Mouse (Mus musculus): ENCODE measurements at regions not wholly inside any gene's neighbourhood (a gene's known extent, or its start where the extent isn't known, plus 50 kb on each side); places are given as distances from the start of the nearest gene placed in this dataset.

DNA sequence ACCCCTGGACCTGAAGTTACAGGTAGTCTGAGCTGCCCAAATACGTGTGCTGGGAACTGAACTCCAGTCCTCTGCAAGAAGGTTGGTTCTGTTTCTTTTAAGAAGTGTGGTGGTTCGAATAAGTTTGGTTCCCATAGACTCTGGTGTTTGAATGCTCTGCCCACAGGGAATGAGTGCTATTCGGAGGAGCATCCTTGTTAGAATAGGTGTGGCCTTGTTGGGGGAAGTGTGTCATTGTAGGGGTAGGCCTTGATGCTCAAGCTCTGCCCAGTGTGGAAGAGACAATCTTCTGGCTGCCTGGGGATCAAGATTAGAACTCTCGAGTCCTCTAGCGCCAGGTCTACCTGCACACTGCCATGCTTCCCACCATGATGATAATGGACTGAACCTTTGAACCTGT, 83.6 kb upstream of the Spaca7 start:
- no peak overlapping the region for H3K4me3 ChIP-seq
- H3K9me3 ChIP-seq: no peaks in the 10 kb centered on the region
- H3K4me1 ChIP-seq (replicated peaks): peaks cover 33% of the 10 kb centered on the region
- no peak for DNase-seq (ENCODE audit: low spot score)
- H3K27ac ChIP-seq: no peak overlapping the region
- 92% methylated on average over 5 of the region's 5 CpGs for WGBS
- peaks cover 53% of the 10 kb centered on the region for H3K27me3 ChIP-seq (ENCODE audit: insufficient read depth, poor library complexity, severe bottlenecking)
- H3K36me3 ChIP-seq: no peaks in the 10 kb centered on the region

DNA sequence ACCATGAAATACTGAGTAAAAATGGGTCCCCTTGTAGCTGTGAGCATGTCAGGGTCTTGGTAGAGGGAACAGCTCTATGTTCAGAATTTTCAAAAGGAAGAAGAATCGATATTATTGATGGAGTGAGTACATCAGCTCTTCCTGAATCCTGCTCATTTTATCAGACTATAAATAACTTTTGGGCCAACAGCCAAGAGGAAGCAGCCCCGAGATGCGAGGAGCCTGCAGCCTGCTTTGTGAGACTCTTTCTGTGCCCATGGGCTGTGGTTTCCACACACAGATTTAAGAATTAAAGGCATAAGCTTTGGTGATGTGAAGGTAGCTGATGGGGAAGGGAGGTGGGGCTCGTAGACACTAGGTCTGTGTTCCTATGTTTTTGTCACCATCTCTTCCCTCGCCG, 81.4 kb upstream of the Spaca7 start:
- Histone ChIP-seq H3K27me3 (ENCODE audit: insufficient read depth, poor library complexity, severe bottlenecking) (peaks cover 41% of the 10 kb centered on the region), H3K4me3 (no peak overlapping the region), H3K36me3 (no peaks in the 10 kb centered on the region), H3K27ac (no peak overlapping the region), H3K9me3 (no peaks in the 10 kb centered on the region), H3K4me1 (replicated peaks) (peaks cover 31% of the 10 kb centered on the region)
- DNase-seq (ENCODE audit: low spot score): no peak
- WGBS: 89% methylated on average over 6 of the region's 6 CpGs

DNA sequence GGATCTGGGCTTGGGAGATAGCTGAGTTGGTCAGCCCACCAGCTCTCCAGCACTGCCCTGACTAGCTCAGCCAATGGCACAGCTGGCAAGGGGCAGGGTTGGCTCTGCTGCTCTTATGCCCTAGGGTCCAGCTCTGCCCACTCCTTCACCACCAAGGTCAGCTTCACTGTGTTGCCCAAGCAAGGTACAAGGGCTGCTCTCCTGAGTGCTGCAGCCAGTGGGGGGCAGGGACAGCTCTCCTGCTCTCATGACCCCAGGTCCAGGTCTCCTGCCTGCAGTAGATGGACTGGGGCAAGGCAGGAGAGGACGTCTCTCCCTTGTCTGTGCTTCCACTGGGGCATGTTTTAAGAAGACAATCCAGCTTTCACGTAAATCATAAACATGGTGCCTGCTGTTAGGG, 80.4 kb upstream of the Spaca7 start:
- DNase-seq (ENCODE audit: low spot score): no peak
- H3K9me3 ChIP-seq: no peaks in the 10 kb centered on the region
- H3K27me3 ChIP-seq (ENCODE audit: insufficient read depth, poor library complexity, severe bottlenecking): peaks cover 41% of the 10 kb centered on the region
- H3K27ac ChIP-seq: peak overlapping the region; percentile 51; the same call in 1 of the 2 replicates
- WGBS: 70% methylated on average over 2 of the region's 2 CpGs
- no peaks in the 10 kb centered on the region for H3K36me3 ChIP-seq
- H3K4me3 ChIP-seq: no peak overlapping the region
- H3K4me1 ChIP-seq (replicated peaks): peaks cover 32% of the 10 kb centered on the region

DNA sequence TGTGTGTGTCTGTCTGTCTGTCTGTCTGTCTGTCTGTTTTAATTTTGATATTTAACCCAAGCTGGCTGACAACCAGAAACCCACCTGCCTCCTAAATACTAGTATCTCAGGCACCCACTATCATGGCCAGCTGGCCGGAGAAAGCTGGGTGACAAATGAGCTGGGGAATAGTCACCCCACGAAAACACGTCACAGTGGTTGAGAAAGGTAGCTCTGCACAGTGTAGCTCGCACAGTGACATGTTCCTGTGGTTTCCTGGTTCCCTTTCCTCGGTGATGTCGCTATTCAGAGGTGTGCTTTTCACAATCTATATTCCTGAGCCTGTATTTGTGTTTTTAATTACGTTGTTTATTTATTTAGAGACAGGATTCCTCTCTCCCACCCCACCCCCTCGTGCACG, 78.3 kb upstream of the Spaca7 start:
- H3K9me3 ChIP-seq: no peaks in the 10 kb centered on the region
- 75% methylated on average over 9 of the region's 9 CpGs for WGBS
- no peaks in the 10 kb centered on the region for H3K36me3 ChIP-seq
- H3K4me3 ChIP-seq: no peak overlapping the region
- no peak for DNase-seq (ENCODE audit: low spot score)
- H3K27me3 ChIP-seq (ENCODE audit: insufficient read depth, poor library complexity, severe bottlenecking): peaks cover 47% of the 10 kb centered on the region
- H3K4me1 ChIP-seq (replicated peaks): peaks cover 42% of the 10 kb centered on the region
- peak overlapping the region; percentile 35; the same call in 1 of the 2 replicates for H3K27ac ChIP-seq

DNA sequence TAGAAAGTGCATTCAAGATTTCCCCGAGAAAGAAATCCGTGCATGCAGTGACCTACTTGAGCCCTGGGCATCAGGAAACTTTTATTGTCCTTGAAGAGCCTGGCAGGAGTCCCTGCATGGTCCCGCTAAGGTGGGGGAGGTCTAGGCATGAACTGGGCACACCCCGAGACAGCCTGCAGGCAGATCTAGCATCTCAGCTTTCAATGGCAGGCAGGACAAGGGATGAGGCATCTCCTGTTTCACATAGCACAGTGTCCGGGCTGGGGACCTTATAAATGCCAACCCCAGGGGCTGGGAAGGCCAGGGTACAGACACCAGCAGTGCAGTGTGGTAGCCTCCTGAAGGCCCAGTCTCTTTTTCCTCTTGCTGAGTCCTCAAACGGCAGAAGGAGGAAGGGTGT, 75.4 kb upstream of the Spaca7 start:
- 6% methylated on average over 6 of the region's 6 CpGs for WGBS
- peaks cover 73% of the 10 kb centered on the region for H3K27me3 ChIP-seq (ENCODE audit: insufficient read depth, poor library complexity, severe bottlenecking)
- no peaks in the 10 kb centered on the region for H3K36me3 ChIP-seq
- DNase-seq (ENCODE audit: low spot score): no peak
- no peaks in the 10 kb centered on the region for H3K9me3 ChIP-seq
- H3K27ac ChIP-seq: peak overlapping the region; percentile 76
- no peak overlapping the region for H3K4me3 ChIP-seq
- H3K4me1 ChIP-seq (replicated peaks): peaks cover 69% of the 10 kb centered on the region

DNA sequence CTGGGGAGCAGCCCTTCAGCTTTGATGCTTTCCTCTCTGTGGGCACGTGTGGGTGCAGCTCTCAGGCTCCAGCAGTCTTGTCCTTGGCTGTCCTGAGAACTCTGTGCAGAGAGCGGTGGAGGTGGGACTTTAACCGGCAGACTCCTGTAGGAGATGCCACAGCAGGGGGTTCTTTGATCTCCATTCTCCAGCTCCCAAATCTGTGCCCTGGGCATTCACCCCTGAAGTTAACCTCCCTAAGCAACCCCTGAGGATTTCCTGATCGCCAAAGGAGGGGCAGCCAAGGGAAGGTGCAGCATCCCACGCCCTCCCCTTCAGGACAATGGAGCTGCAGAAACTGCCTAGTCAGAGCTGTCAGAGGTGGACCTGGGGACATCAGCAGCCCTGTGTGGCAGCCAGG, 73.2 kb upstream of the Spaca7 start:
- Histone ChIP-seq H3K4me1 (replicated peaks) (peaks cover 87% of the 10 kb centered on the region), H3K27ac (peak overlapping the region; percentile 74; the same call in 1 of the 2 replicates), H3K4me3 (no peak overlapping the region), H3K36me3 (no peaks in the 10 kb centered on the region), H3K27me3 (ENCODE audit: insufficient read depth, poor library complexity, severe bottlenecking) (peaks cover 74% of the 10 kb centered on the region), H3K9me3 (no peaks in the 10 kb centered on the region)
- no peak for DNase-seq (ENCODE audit: low spot score)
- 9% methylated on average over 5 of the region's 5 CpGs for WGBS

DNA sequence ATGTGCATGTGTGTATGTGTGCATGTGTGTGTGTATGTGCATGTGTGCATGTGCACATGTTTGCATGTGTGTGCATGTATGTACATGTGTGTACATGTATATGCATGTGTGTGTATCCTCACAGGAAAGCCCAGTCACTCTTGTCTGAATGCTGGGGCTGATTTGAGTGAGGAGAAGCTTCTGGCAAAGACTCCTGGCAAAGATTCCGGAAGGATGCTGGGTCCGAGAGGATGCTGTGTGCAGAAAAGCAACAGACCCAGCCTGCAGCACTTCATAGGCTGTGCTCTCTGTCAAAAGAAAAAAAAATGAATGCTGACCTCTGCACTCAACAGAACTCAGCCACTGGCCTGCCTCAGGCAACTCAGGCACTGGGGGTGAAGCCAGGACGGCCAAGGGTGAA, 72.5 kb upstream of the Spaca7 start:
- no peaks in the 10 kb centered on the region for H3K36me3 ChIP-seq
- H3K9me3 ChIP-seq: no peaks in the 10 kb centered on the region
- peaks cover 87% of the 10 kb centered on the region for H3K4me1 ChIP-seq (replicated peaks)
- peak overlapping the region; percentile 36; the same call in 1 of the 2 replicates for H3K27ac ChIP-seq
- no peak for DNase-seq (ENCODE audit: low spot score)
- 31% methylated on average over 3 of the region's 3 CpGs for WGBS
- no peak overlapping the region for H3K4me3 ChIP-seq
- H3K27me3 ChIP-seq (ENCODE audit: insufficient read depth, poor library complexity, severe bottlenecking): peaks cover 80% of the 10 kb centered on the region

DNA sequence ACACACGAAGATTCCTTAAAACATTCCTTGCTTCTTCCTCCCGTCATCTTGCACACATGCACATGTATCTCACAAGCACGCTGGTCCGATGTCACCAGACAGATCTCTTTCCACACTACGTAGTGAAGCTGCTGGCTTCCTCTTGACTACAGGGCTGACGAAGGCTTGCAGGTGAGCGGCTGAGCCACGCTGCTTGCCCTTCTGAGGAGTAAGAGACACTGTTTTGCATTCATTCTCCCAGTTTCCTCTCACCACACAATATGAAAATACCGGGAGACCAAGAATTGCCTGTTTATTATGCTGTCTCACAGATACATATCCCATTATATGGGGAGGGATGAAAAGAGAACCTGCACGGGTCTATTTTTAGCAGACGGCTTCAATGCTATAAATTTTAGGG, 71.0 kb upstream of the Spaca7 start:
- no peaks in the 10 kb centered on the region for H3K9me3 ChIP-seq
- 2% methylated on average over 11 of the region's 11 CpGs for WGBS
- peaks cover 79% of the 10 kb centered on the region for H3K4me1 ChIP-seq (replicated peaks)
- DNase-seq (ENCODE audit: low spot score): no peak
- no peaks in the 10 kb centered on the region for H3K36me3 ChIP-seq
- H3K27me3 ChIP-seq (ENCODE audit: insufficient read depth, poor library complexity, severe bottlenecking): peaks cover 82% of the 10 kb centered on the region
- H3K4me3 ChIP-seq: peak overlapping the region; percentile 43
- H3K27ac ChIP-seq: peak overlapping the region; percentile 87

DNA sequence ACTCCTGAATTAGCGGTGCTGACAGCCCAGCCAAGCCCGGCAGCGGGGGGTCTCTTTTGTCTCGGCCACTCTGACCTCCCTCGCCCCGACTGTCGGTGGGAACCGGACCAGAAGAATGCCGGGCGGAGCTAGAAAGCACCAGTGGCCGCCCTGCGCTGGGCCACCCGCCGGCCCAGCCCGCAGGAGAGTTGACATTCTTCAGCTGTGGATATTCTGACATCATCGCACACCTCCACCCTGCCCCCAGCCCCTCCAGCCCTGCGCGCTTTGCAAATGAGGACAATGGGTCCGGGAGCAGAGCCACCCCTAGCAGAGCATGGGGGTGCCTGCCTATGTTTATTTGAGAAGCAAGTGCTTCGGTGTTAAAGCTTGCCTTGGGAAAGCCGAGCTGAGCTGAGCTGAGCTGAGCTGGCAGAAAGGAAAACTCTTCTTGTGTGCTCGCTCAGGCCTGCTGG, 70.5 kb upstream of the Spaca7 start:
- H3K27ac ChIP-seq: peak overlapping the region; percentile 87
- H3K36me3 ChIP-seq: no peaks in the 10 kb centered on the region
- under 1% methylated on average over 22 of the region's 22 CpGs for WGBS
- no peaks in the 10 kb centered on the region for H3K9me3 ChIP-seq
- H3K27me3 ChIP-seq (ENCODE audit: insufficient read depth, poor library complexity, severe bottlenecking): peaks cover 82% of the 10 kb centered on the region
- H3K4me1 ChIP-seq (replicated peaks): peaks cover 74% of the 10 kb centered on the region
- H3K4me3 ChIP-seq: peak overlapping the region; percentile 43
- DNase-seq (ENCODE audit: low spot score): peak; percentile 71

DNA sequence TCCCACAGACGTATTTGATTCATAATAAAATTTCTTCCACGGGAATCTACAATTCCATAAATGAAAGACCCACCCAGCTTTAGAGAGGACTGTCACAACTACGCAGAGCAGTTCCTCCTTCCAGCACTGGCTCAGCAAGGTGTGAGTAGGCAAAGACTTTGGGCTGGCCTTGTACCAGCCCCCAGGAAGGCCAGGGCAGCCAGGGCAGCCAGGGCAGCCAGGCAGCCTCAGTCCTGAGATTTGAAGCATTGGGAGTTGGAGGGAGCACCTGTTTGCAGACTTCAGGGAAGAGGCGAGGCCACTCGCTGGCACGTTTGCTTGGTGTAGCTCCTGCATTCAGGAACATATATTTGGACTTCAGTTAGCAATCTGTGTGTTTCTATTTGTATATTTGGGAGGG, 70.0 kb upstream of the Spaca7 start:
- no peak for DNase-seq (ENCODE audit: low spot score)
- WGBS: 2% methylated on average over 6 of the region's 6 CpGs
- H3K4me1 ChIP-seq (replicated peaks): peaks cover 69% of the 10 kb centered on the region
- peaks cover 77% of the 10 kb centered on the region for H3K27me3 ChIP-seq (ENCODE audit: insufficient read depth, poor library complexity, severe bottlenecking)
- H3K9me3 ChIP-seq: no peaks in the 10 kb centered on the region
- H3K4me3 ChIP-seq: peak overlapping the region; percentile 43
- H3K36me3 ChIP-seq: no peaks in the 10 kb centered on the region
- peak overlapping the region; percentile 87 for H3K27ac ChIP-seq

DNA sequence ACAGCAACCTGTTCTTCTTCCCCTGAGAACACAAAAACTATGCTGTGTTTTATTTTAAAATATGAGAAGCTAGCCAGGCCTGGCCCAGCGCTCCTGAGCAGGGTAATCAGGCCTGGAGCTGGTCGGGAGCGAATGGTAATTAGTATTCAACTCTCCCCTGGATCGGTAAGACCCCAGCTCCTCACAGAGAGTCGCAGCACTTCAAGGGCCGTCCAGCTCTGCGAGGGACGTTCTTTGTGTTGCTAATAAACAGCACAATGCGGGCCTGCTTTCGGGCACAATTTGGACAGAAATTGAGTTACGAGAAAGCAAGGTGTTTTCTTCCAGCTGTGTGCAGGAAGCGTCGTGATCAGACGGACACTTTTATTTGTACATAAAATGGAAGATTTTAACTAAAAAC, 69.5 kb upstream of the Spaca7 start:
- Histone ChIP-seq H3K4me3 (peak overlapping the region; percentile 43; the same call in 1 of the 2 replicates), H3K9me3 (no peaks in the 10 kb centered on the region), H3K36me3 (no peaks in the 10 kb centered on the region), H3K27ac (peak overlapping the region; percentile 87), H3K4me1 (replicated peaks) (peaks cover 68% of the 10 kb centered on the region), H3K27me3 (ENCODE audit: insufficient read depth, poor library complexity, severe bottlenecking) (peaks cover 76% of the 10 kb centered on the region)
- DNase-seq (ENCODE audit: low spot score): peak; percentile 57
- WGBS: 2% methylated on average over 14 of the region's 14 CpGs

DNA sequence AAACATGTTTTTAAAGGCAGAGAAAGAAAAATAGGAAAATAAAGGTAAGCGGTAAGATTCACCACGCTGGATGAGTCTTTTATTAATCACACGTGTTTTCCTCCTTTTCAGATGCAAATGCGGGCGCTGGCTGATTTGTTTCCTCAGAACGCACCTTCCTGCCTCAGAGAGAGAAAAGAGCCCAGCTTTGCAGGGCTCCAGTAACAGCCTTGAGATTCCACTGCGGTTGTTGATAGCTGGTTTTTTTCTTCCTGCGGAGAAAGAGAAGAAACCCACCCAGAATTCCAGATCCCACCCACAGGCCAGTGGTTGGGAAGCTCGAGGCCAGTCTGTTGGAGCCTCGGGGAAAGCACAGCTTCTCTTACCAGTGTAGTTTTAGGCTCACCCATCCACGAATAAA, 68.6 kb upstream of the Spaca7 start:
- WGBS: 0% methylated on average over 11 of the region's 11 CpGs

DNA sequence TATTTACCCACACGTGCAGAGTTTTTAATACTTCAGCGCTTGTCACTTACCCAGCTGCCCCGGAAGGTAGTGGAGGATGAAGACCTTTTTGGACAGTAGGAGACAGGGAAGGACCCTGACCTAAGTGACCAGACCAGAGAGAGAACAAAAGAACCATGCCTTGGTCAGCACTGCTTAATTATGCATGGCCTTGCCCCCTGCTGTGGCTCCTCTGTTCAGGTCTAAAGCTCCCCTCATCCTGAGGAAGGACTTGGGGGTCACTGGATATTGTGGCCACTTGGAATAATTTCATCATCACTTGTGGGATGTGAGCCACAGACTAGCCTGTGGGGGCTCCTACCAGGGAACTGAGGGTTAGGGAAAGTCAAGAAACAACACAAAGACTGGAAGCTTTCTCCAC, 68.1 kb upstream of the Spaca7 start:
- peaks cover 60% of the 10 kb centered on the region for H3K4me1 ChIP-seq (replicated peaks)
- no peaks in the 10 kb centered on the region for H3K9me3 ChIP-seq
- peak; percentile 60 for DNase-seq (ENCODE audit: low spot score)
- peaks cover 66% of the 10 kb centered on the region for H3K27me3 ChIP-seq (ENCODE audit: insufficient read depth, poor library complexity, severe bottlenecking)
- 7% methylated on average over 3 of the region's 3 CpGs for WGBS
- H3K4me3 ChIP-seq: peak overlapping the region; percentile 32; the same call in 1 of the 2 replicates
- H3K36me3 ChIP-seq: no peaks in the 10 kb centered on the region
- peak overlapping the region; percentile 88 for H3K27ac ChIP-seq

More for the DNA sequence above, 68.6 kb upstream of the Spaca7 start:
- Histone ChIP-seq H3K36me3 (no peaks in the 10 kb centered on the region), H3K4me1 (replicated peaks) (peaks cover 65% of the 10 kb centered on the region), H3K27me3 (ENCODE audit: insufficient read depth, poor library complexity, severe bottlenecking) (peaks cover 71% of the 10 kb centered on the region), H3K4me3 (peak overlapping the region; percentile 32), H3K9me3 (no peaks in the 10 kb centered on the region), H3K27ac (peak overlapping the region; percentile 88)
- DNase-seq (ENCODE audit: low spot score): peak; percentile 40

DNA sequence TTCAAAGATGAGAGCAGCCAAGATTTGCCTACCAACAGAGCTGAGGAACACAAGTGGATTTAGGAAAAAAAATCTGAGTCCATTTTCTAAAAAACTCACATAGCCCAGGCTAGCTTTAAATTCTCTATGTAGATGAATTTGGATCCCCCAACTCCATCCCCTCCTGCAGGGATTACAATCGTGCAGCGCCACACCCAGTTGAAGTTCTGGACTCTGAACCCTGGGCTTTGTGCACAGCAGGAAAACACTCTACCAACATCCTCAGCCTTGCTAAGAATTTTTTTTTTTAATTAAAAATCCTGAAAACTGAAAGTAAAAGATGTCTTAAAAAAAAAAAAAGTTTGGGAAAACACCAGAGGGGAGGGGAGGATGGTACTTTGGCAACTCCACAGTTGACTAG, 62.6 kb upstream of the Spaca7 start:
- no peak overlapping the region for H3K4me3 ChIP-seq
- no peaks in the 10 kb centered on the region for H3K9me3 ChIP-seq
- H3K4me1 ChIP-seq (replicated peaks): peaks cover 44% of the 10 kb centered on the region
- H3K27ac ChIP-seq: 0 out of 2 replicates have a peak overlapping the region, but pooled peaks have one; percentile 18
- DNase-seq (ENCODE audit: low spot score): no peak
- no peaks in the 10 kb centered on the region for H3K36me3 ChIP-seq
- H3K27me3 ChIP-seq (ENCODE audit: insufficient read depth, poor library complexity, severe bottlenecking): peaks cover 27% of the 10 kb centered on the region
- 59% methylated on average over 2 of the region's 2 CpGs for WGBS
